Mouse (Mus musculus) CH12.LX (cell line): ENCODE measurements at regions not wholly inside any gene's neighbourhood (a gene's known extent, or its start where the extent isn't known, plus 50 kb on each side); places are given as distances from the start of the nearest gene placed in this dataset.

Source experiments
- DNase-seq: peaks from one replicate; pipeline ENCODE4 v3.0.0-alpha.2; 2013; ENCODE audit errors: extremely low read depth
- H3K27ac ChIP-seq: 2 replicates; pipeline ENCODE4 v1.5.1; 2012; ENCODE audit warnings: low read depth, mild to moderate bottlenecking, control low read depth, moderate library complexity; ENCODE audit not compliant: insufficient read depth
- H3K27me3 ChIP-seq: replicated peaks from 2 replicates; pipeline ENCODE3; 2012; ENCODE audit warnings: inconsistent platforms
- H3K36me3 ChIP-seq, 2 experiments: replicated peaks in 1 of 2; 2 replicates each; pipeline versions ENCODE3 to v1.6.1; 2012; ENCODE audit warnings: inconsistent platforms in 1 of 2, low read length in 1 of 2, mild to moderate bottlenecking in 1 of 2, mixed read lengths in 1 of 2, moderate library complexity in 1 of 2; ENCODE audit not compliant: control insufficient read depth in 1 of 2, insufficient read depth in 1 of 2
- H3K4me1 ChIP-seq, 2 experiments: 2 replicates each; pipeline ENCODE4 v1.6.1; 2012; ENCODE audit warnings: inconsistent platforms in 1 of 2, moderate library complexity in 1 of 2; ENCODE audit not compliant: insufficient read depth in 2 of 2, control insufficient read depth in 1 of 2
- H3K4me2 ChIP-seq: 2 replicates; pipeline ENCODE4 v1.6.1; 2012; ENCODE audit warnings: low read depth, mild to moderate bottlenecking, control low read depth; ENCODE audit not compliant: poor library complexity, insufficient read depth, severe bottlenecking
- H3K4me3 ChIP-seq, 3 experiments: fragments of 150-350 bp in 1 of 3; sonication (generic) in 1 of 3; replicated peaks in 1 of 3; 2 replicates each; pipeline versions ENCODE3 to v1.5.1; 2011 to 2012; ENCODE audit warnings: low read depth in 2 of 3, low read length in 2 of 3, mild to moderate bottlenecking in 2 of 3, moderate library complexity in 2 of 3, control low read depth in 1 of 3, improper control_type of control experiment in 1 of 3, inconsistent platforms in 1 of 3, mixed read lengths in 1 of 3; ENCODE audit not compliant: poor library complexity in 1 of 3
- H3K79me2 ChIP-seq: replicated peaks from 2 replicates; pipeline ENCODE4 v1.6.1; 2012; ENCODE audit warnings: mild to moderate bottlenecking, moderate library complexity; ENCODE audit not compliant: control insufficient read depth, poor library complexity, insufficient read depth, severe bottlenecking; ENCODE audit errors: extremely low read depth
- H3K9ac ChIP-seq: 2 replicates; pipeline ENCODE4 v1.6.1; 2012; ENCODE audit warnings: low read depth, mild to moderate bottlenecking, control low read depth, moderate library complexity; ENCODE audit not compliant: insufficient read depth
- H3K9me3 ChIP-seq: replicated peaks from 2 replicates; pipeline ENCODE3; 2012; ENCODE audit warnings: low read length, inconsistent platforms, mixed read lengths
- BHLHE40 ChIP-seq: IDR thresholded peaks from 2 replicates; pipeline ENCODE4 v1.6.1; 2011; ENCODE audit warnings: mild to moderate bottlenecking, low read depth, low read length, improper control_type of control experiment
- E2F4 ChIP-seq: IDR thresholded peaks from 2 replicates; pipeline ENCODE4 v1.6.1; 2011; ENCODE audit warnings: low read depth, low read length, improper control_type of control experiment; ENCODE audit not compliant: insufficient replicate concordance
- ELF1 ChIP-seq: IDR thresholded peaks from 2 replicates; pipeline ENCODE4 v1.6.1; 2014; ENCODE audit warnings: low read depth, mild to moderate bottlenecking, inconsistent platforms, low read length, improper control_type of control experiment
- ETS1 ChIP-seq: conservative IDR thresholded peaks from 2 replicates; pipeline ENCODE4 v1.6.1; 2012; ENCODE audit warnings: low read depth, mild to moderate bottlenecking, inconsistent platforms, low read length, improper control_type of control experiment, moderate library complexity
- GABPA ChIP-seq: IDR thresholded peaks from 2 replicates; pipeline ENCODE4 v1.6.1; 2012; ENCODE audit warnings: low read depth, low read length, improper control_type of control experiment, inconsistent platforms; ENCODE audit not compliant: insufficient replicate concordance
- KAT2A ChIP-seq: IDR thresholded peaks from 2 replicates; pipeline ENCODE4 v1.6.1; 2012; ENCODE audit warnings: low read length, improper control_type of control experiment, inconsistent platforms; ENCODE audit not compliant: insufficient replicate concordance
- MAFK ChIP-seq: IDR thresholded peaks from 2 replicates; pipeline ENCODE4 v1.6.1; 2011; ENCODE audit warnings: low read length, improper control_type of control experiment; ENCODE audit not compliant: insufficient replicate concordance
- MAZ ChIP-seq: IDR thresholded peaks from 2 replicates; pipeline ENCODE4 v1.6.1; 2012; ENCODE audit warnings: low read depth, mild to moderate bottlenecking, inconsistent platforms, low read length, improper control_type of control experiment, moderate library complexity
- MEF2A ChIP-seq: IDR thresholded peaks from 2 replicates; pipeline ENCODE4 v1.6.1; 2014; ENCODE audit warnings: low read depth, mild to moderate bottlenecking, inconsistent platforms, low read length, improper control_type of control experiment, borderline replicate concordance
- MXI1 ChIP-seq: IDR thresholded peaks from 2 replicates; pipeline ENCODE4 v1.6.1; 2011; ENCODE audit warnings: mild to moderate bottlenecking, low read depth, low read length, improper control_type of control experiment
- MYC ChIP-seq: IDR thresholded peaks from 2 replicates; pipeline ENCODE4 v1.6.1; 2011; ENCODE audit warnings: low read depth, mild to moderate bottlenecking, improper control_type of control experiment, low read length
- NELFE ChIP-seq: IDR thresholded peaks from 2 replicates; pipeline ENCODE4 v1.6.1; 2011; ENCODE audit warnings: low read depth, low read length, improper control_type of control experiment
- PAX5 ChIP-seq: IDR thresholded peaks from 2 replicates; pipeline ENCODE4 v1.6.1; 2012; ENCODE audit warnings: low read length, inconsistent platforms, mixed read lengths
- POLR2AphosphoS2 ChIP-seq: IDR thresholded peaks from 2 replicates; pipeline ENCODE4 v1.6.1; 2011; ENCODE audit warnings: low read depth, low read length, improper control_type of control experiment
- RCOR1 ChIP-seq: conservative IDR thresholded peaks from 2 replicates; pipeline ENCODE4 v1.6.1; 2012; ENCODE audit warnings: low read depth, mild to moderate bottlenecking, inconsistent platforms, low read length, improper control_type of control experiment
- SIN3A ChIP-seq: IDR thresholded peaks from 2 replicates; pipeline ENCODE4 v1.6.1; 2012; ENCODE audit warnings: low read length, improper control_type of control experiment, inconsistent platforms
- SMC3 ChIP-seq: IDR thresholded peaks from 2 replicates; pipeline ENCODE4 v1.6.1; 2011; ENCODE audit warnings: low read depth, low read length, improper control_type of control experiment
- TBP ChIP-seq: conservative IDR thresholded peaks from 2 replicates; pipeline ENCODE4 v1.6.1; 2011; ENCODE audit warnings: low read depth, low read length, improper control_type of control experiment
- TCF12 ChIP-seq: IDR thresholded peaks from 2 replicates; pipeline ENCODE4 v1.6.1; 2014; ENCODE audit warnings: low read depth, mild to moderate bottlenecking, inconsistent platforms, low read length, improper control_type of control experiment
- USF1 ChIP-seq: IDR thresholded peaks from 2 replicates; pipeline ENCODE4 v1.6.1; 2014; ENCODE audit warnings: low read depth, mild to moderate bottlenecking, inconsistent platforms, low read length, improper control_type of control experiment
- USF2 ChIP-seq: conservative IDR thresholded peaks from 2 replicates; pipeline ENCODE4 v1.6.1; 2011; ENCODE audit warnings: low read depth, low read length, improper control_type of control experiment
- ZMIZ1 ChIP-seq: IDR thresholded peaks from 2 replicates; pipeline ENCODE4 v1.6.1; 2012; ENCODE audit warnings: low read depth, mild to moderate bottlenecking, inconsistent platforms, low read length, improper control_type of control experiment
- dilution Hi-C: fragments of 300-500 bp; cut with MboI; formaldehyde crosslinking; loops from 2 replicates; pipeline ENCODE4 v1.14.3; 2020; ENCODE audit warnings: low sequenced_read_pairs; ENCODE audit not compliant: extremely low pct_unique_long_range_greater_than_20kb, extremely low pct_ligation_motif_present
- in situ Hi-C: fragments of 300-500 bp; cut with MboI; formaldehyde crosslinking; loops from 3 replicates; pipeline ENCODE4 v1.14.3; 2019; ENCODE audit warnings: low sequenced_read_pairs, low pct_ligation_motif_present, low pct_unique_long_range_greater_than_20kb, mixed read lengths

DNA sequence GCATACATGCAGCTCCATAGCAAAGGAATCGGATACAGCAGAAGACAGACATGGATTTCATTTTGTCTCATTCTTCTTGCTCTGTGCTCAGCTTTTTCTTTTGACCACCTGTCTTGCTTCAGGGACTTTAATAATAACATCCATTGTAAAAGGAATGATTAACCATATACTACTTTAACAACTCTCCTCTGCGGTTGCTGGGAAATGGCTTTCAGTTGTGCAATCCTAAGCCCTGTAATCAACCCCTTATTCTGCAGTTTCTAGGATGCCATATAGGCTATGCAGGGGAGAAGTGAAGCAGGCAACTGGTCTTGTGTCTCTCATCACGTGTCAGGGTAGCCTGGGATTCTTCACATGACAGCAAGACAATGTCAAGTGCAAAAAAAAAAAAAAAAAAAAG, 135.8 kb upstream of the Igf1 start:
- in situ Hi-C loops (no loop called here), dilution Hi-C loops (no loop called here)
- H3K4me1 ChIP-seq: peaks cover 0 to 6% of the 10 kb centered on the region in 2 experiments; a peak in 1 of 4 replicates
- H3K36me3 ChIP-seq: no peaks in the 10 kb centered on the region
- H3K4me3 ChIP-seq: no peak overlapping the region
- DNase-seq: no peak
- no peaks in the 10 kb centered on the region for H3K79me2 ChIP-seq
- H3K9me3 ChIP-seq: no peaks in the 10 kb centered on the region
- H3K9ac ChIP-seq: no peak overlapping the region
- H3K27ac ChIP-seq: no peak overlapping the region
- TF ChIP-seq USF1 (no peak), SMC3 (no peak), TCF12 (no peak), TBP (no peak), POLR2AphosphoS2 (no peak), MAFK (no peak), PAX5 (no peak)
- no peaks in the 10 kb centered on the region for H3K27me3 ChIP-seq
- H3K4me2 ChIP-seq: no peak overlapping the region

DNA sequence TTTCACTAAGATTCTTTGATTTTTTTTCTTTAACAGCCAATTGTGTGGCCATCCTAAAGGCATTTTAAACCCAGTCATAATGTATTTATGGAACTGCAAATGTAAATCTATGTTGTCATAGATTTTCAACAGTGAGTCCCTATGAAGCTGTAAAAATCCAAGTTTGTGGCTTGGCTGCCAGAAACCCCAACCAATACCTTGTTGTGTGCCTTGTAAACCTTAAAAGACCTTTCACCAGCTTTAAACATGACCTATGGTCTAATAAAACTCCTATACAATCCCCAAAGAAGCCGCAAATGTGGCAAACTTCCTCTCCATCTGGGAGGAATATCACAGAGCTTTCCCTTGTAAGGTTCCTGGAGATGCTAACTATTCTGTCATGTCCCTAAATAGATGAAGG, 125.4 kb upstream of the Igf1 start:
- Histone ChIP-seq H3K27ac (no peak overlapping the region), H3K79me2 (no peaks in the 10 kb centered on the region), H3K4me2 (no peak overlapping the region), H3K4me1 (no peaks in the 10 kb centered on the region), H3K4me3 (no peak overlapping the region), H3K9me3 (no peaks in the 10 kb centered on the region), H3K36me3 (no peaks in the 10 kb centered on the region), H3K9ac (no peak overlapping the region), H3K27me3 (no peaks in the 10 kb centered on the region)
- no peak for TF ChIP-seq MXI1
- TF ChIP-seq RCOR1: no peak
- no peak for TF ChIP-seq ETS1
- TF ChIP-seq MAFK: no peak
- no peak for TF ChIP-seq KAT2A
- no peak for TF ChIP-seq E2F4
- no peak for TF ChIP-seq ELF1
- no peak for TF ChIP-seq ZMIZ1
- TF ChIP-seq SIN3A: no peak
- TF ChIP-seq BHLHE40: no peak
- no peak for TF ChIP-seq USF2
- no peak for TF ChIP-seq GABPA
- TF ChIP-seq MEF2A: no peak
- TF ChIP-seq NELFE: no peak
- no peak for TF ChIP-seq USF1
- no peak for TF ChIP-seq MAZ
- no peak for TF ChIP-seq TCF12
- TF ChIP-seq MYC: no peak
- no peak for DNase-seq
- dilution Hi-C loops (no loop called here), in situ Hi-C loops (no loop called here)
